Mouse (Mus musculus) left cerebral cortex, adult 18-20 months (tissue): ENCODE measurements around the gene Lrit2. TPM values are rescaled to one million over a fixed set of nuclear protein-coding genes. Genes with fewer than 3 reads are reported as not detected.

ENCODE experiments used
- DNase-seq, 2 experiments: peaks; one replicate each; pipeline ENCODE4 v3.0.0; 2021 to 2022; ENCODE audit warnings: low spot score in 2 of 2, mixed read lengths in 1 of 2
- long read RNA-seq, 2 experiments: library from polyadenylated mRNA; stranded (forward); transcript quantifications; one replicate each; pipeline ENCODE4 v2.0.0; 2021
- total RNA-seq, 2 experiments: library from RNA; stranded (reverse); gene quantifications; 2 replicates each; pipeline ENCODE4 v1.2.3; 2021

Gene Lrit2
- not detected for total RNA-seq
- long read RNA-seq, experiment 1 = 0 reads
- long read RNA-seq, experiment 2 = 0 reads

GRCm38 (mm10) chr14:37067629-37068028 is at the start of gene Lrit2:
Lrit2 (plus strand) TSS chr14:37067929.
- no peak for DNase-seq

GRCm38 (mm10) chr14:37027248-37027933 is 40.3 kb upstream of the Lrit2 start:
- no peak for DNase-seq

- no peak for DNase-seq
Measured at GRCm38 (mm10) chr14:37027951-37028350, 39.8 kb upstream of the Lrit2 start.

- DNase-seq = no peak
Measured at GRCm38 (mm10) chr14:37028555-37028954, 39.2 kb upstream of the Lrit2 start.

GRCm38 (mm10) chr14:37032481-37033104 is 35.1 kb upstream of the Lrit2 start:
- no peak for DNase-seq

- peak; percentile 87 to 89 for DNase-seq
Measured at GRCm38 (mm10) chr14:37033241-37033640, 34.5 kb upstream of the Lrit2 start.

GRCm38 (mm10) chr14:37034432-37034831 is 33.3 kb upstream of the Lrit2 start:
- no peak for DNase-seq

GRCm38 (mm10) chr14:37048914-37049410 is 18.8 kb upstream of the Lrit2 start, which contains the start of gene Rgr:
Rgr (minus strand) TSS chr14:37048964.
- DNase-seq = no peak

GRCm38 (mm10) chr14:37064849-37065248 is 2.9 kb upstream of the Lrit2 start:
- no peak for DNase-seq

GRCm38 (mm10) chr14:37066636-37067035 is 1.1 kb upstream of the Lrit2 start:
- peak in 1 of 2 experiments; percentile 24 for DNase-seq

- DNase-seq = no peak
Measured at GRCm38 (mm10) chr14:37068516-37068915, 787 bp downstream of the Lrit2 start.

- DNase-seq = no peak
Measured at GRCm38 (mm10) chr14:37080724-37081123, 13.0 kb downstream of the Lrit2 start.

- no peak for DNase-seq
Measured at GRCm38 (mm10) chr14:37083755-37084154, 16.0 kb downstream of the Lrit2 start.

GRCm38 (mm10) chr14:37094436-37094835 is 26.7 kb downstream of the Lrit2 start:
- no peak for DNase-seq

GRCm38 (mm10) chr14:37095556-37095955 is 27.8 kb downstream of the Lrit2 start:
- DNase-seq = no peak

- peak; percentile 9 to 37 for DNase-seq
Measured at GRCm38 (mm10) chr14:37097956-37098530, 30.3 kb downstream of the Lrit2 start, which contains the start of gene Cdhr1. Cdhr1 (minus strand) TSS chr14:37098347.

- DNase-seq = no peak
Measured at GRCm38 (mm10) chr14:37101531-37101930, 33.8 kb downstream of the Lrit2 start.

GRCm38 (mm10) chr14:37102484-37102883 is 34.8 kb downstream of the Lrit2 start:
- no peak for DNase-seq

GRCm38 (mm10) chr14:37104747-37105146 is 37.0 kb downstream of the Lrit2 start:
- no peak for DNase-seq

- peak in 1 of 2 experiments; percentile 13 for DNase-seq
Measured at GRCm38 (mm10) chr14:37105846-37106245, 38.1 kb downstream of the Lrit2 start.

GRCm38 (mm10) chr14:37109460-37109859 is 41.7 kb downstream of the Lrit2 start:
- no peak for DNase-seq

GRCm38 (mm10) chr14:37109975-37110374 is 42.2 kb downstream of the Lrit2 start:
- DNase-seq = no peak
